Mouse (Mus musculus) small intestine, adult 2 months (tissue): ENCODE data around the gene Smarcc1. TPM values are rescaled to one million over a fixed set of nuclear protein-coding genes. Genes with fewer than 3 reads are reported as not detected.
"Not testable (repeated sequence)": the region's sequence is repeated elsewhere in the genome, so short reads cannot be mapped to it uniquely, and the experiment has no call there.

Experiments
- H3K27ac ChIP-seq: fragments of 200-500 bp; 2 replicates; pipeline ENCODE4 v1.5.1; 2012; ENCODE audit warnings: low read depth, low read length, control low read depth, inconsistent platforms; ENCODE audit not compliant: insufficient read depth
- H3K27me3 ChIP-seq: fragments of 200-500 bp; 2 replicates; pipeline ENCODE4 v1.6.1; 2012; ENCODE audit warnings: mild to moderate bottlenecking, moderate library complexity, low read length, inconsistent platforms; ENCODE audit not compliant: control insufficient read depth, insufficient read depth
- H3K36me3 ChIP-seq: fragments of 200-500 bp; 2 replicates; pipeline ENCODE4 v1.6.1; 2012; ENCODE audit warnings: mild to moderate bottlenecking, low read length, control low read depth, inconsistent platforms; ENCODE audit not compliant: control insufficient read depth, insufficient read depth
- H3K4me1 ChIP-seq: fragments of 200-500 bp; 2 replicates; pipeline ENCODE4 v1.6.1; 2012; ENCODE audit warnings: low read length, inconsistent platforms, mixed read lengths; ENCODE audit not compliant: control insufficient read depth, insufficient read depth, insufficient read length
- H3K4me3 ChIP-seq: fragments of 200-500 bp; 2 replicates; pipeline ENCODE4 v1.5.1; 2012; ENCODE audit warnings: low read depth, mild to moderate bottlenecking, control low read depth, inconsistent platforms, low read length, moderate library complexity
- CTCF ChIP-seq: fragments of 200-500 bp; IDR thresholded peaks from 2 replicates; pipeline ENCODE4 v1.5.1; 2012; ENCODE audit warnings: low read depth, mild to moderate bottlenecking, control low read depth, inconsistent platforms, low read length, moderate library complexity, mixed read lengths; ENCODE audit not compliant: insufficient replicate concordance, insufficient read length; ENCODE audit errors: extremely low read depth
- POLR2A ChIP-seq: fragments of 200-500 bp; IDR thresholded peaks from 2 replicates; pipeline ENCODE4 v1.6.1; 2012; ENCODE audit warnings: low read depth, mild to moderate bottlenecking, control low read depth, inconsistent platforms, low read length, moderate library complexity
- WGBS: fragments of 180-500 bp; shearing (Covaris S2); methylation state at CpG from one replicate; pipeline ENCODE4 v1.1.7; 2018; 5-methylcytosine and 5-hydroxymethylcytosine counted together
- polyA plus RNA-seq: library from polyadenylated mRNA; depleted of rRNA; stranded (reverse); fragments of >200 nt; gene quantifications from 2 replicates; pipeline ENCODE4 v1.2.3, GENCODE M21; 2012; rRNA removed

Gene Smarcc1
- polyA plus RNA-seq, result 5.0 and 11.3 TPM in 2 replicates

DNA sequence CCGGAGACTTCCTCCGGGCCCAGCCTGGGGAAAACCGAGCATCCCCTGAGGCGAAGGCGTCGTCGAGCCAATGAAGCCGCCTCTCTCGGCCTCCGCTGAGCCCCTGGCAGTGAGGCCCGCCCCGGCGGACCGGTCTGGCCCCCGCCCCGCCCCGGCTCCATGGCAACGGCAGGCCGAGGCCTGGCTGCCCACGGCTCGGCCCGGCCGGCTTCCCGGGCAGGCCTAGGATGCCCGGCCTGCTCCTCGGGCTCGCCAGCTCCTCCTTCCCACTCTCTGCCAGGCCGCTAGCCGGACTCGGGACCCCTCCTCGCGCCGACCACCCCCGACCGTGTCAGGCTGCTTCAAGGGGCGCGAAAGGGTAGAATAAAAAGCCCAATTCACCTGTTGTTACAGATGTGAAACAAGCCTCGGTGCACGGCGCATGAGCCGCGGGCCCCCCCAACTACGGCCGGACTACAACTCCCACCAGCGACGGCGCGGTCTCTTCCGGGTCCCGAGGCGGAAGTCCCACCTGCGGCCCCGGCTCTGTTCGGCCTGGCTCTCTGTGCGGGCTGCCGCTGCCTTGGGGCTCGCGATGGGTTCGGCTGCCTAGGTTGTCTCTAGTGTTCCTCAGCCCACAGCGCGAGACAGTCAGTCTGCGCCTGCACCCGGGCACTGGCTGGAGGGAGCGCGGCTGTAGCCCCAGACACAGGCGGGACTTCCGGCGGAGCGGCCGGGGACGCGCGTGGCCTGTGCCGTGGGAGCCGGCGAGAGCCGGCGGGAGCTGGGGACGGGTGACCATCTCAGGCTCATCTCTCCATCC is at the start of gene Smarcc1:
Smarcc1 (plus strand) TSS at position 732 of the 802 bp plus-strand sequence.
- WGBS, result under 1% methylated on average over 79 of the region's 79 CpGs
- H3K27ac ChIP-seq, result peak within 1 kb of the TSS; percentile 85
- H3K4me1 ChIP-seq, result peaks cover 4% of the 10 kb centered on the region; the same call in 1 of the 2 replicates
- peak within 1 kb of the TSS; percentile 83 for H3K4me3 ChIP-seq
- TF ChIP-seq CTCF (no peak), POLR2A (no peak; the same call in 1 of the 2 replicates)
- H3K36me3 ChIP-seq, result peaks cover 7% of the 10 kb centered on the region; the same call in 1 of the 2 replicates
- no peaks in the 10 kb centered on the region for H3K27me3 ChIP-seq

DNA sequence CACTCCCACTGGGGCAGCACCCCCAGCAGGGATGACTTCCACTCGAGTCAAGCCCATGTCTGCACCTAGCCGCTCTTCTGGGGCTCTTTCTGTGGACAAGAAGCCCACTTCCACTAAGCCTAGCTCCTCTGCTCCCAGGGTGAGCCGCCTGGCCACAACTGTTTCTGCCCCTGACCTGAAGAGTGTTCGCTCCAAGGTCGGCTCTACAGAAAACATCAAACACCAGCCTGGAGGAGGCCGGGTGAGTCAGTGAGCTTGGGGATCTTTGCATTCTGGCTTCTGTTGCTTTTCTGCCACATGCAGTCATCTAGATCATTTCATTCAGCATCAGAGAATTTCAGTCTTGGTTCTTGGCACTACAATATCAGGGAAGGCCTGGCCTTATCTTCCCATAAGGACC is 48.8 kb upstream of the Smarcc1 start:
- no peak for TF ChIP-seq POLR2A
- no peak for TF ChIP-seq CTCF
- 92% methylated on average over 6 of the region's 6 CpGs for WGBS
- Histone ChIP-seq H3K36me3 (peaks cover 46% of the 10 kb centered on the region), H3K4me1 (no peaks in the 10 kb centered on the region), H3K4me3 (no peak overlapping the region), H3K27me3 (no peaks in the 10 kb centered on the region), H3K27ac (no peak overlapping the region)

DNA sequence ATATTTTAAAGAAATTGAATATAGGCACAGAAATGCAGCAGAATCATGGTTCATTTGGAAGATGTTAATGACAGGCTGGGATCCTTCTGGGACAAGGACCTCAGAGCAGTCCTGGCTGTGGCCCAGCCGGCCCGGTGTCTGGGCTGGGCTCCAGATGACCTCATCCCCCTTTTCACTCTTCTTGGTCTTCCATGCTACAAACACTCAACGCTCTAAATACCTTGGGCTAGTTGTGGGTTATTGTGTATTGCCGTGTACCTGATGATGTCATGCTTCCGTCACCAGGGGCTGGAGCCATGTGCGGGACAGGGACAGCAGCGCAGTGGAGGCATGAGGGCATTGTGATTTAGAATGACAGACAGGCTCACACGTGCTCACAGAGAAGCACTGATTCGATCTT is 47.1 kb upstream of the Smarcc1 start:
- TF ChIP-seq CTCF, result no peak
- TF ChIP-seq POLR2A, result no peak
- Histone ChIP-seq H3K27ac (no peak overlapping the region), H3K4me1 (no peaks in the 10 kb centered on the region), H3K27me3 (no peaks in the 10 kb centered on the region), H3K4me3 (no peak overlapping the region), H3K36me3 (peaks cover 41% of the 10 kb centered on the region)
- WGBS, result 70% methylated on average over 9 of the region's 9 CpGs

DNA sequence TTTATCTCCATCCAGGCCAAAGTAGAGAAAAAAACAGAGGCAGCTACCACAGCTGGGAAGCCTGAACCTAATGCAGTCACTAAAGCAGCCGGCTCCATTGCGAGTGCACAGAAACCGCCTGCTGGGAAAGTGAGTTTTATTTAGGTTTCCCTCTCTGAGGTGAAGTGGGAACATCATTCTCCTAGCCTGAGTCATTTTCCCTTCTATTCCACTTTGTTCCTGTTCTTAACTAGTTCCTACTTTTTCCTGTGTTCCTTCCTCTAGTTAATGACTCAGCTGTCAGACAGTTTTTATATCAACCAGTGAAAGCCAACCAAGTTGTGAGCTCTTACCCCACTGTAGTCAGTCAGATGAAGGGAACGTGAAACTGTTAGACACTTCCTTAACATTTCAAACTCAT is 46.5 kb upstream of the Smarcc1 start:
- no peaks in the 10 kb centered on the region for H3K4me1 ChIP-seq

DNA sequence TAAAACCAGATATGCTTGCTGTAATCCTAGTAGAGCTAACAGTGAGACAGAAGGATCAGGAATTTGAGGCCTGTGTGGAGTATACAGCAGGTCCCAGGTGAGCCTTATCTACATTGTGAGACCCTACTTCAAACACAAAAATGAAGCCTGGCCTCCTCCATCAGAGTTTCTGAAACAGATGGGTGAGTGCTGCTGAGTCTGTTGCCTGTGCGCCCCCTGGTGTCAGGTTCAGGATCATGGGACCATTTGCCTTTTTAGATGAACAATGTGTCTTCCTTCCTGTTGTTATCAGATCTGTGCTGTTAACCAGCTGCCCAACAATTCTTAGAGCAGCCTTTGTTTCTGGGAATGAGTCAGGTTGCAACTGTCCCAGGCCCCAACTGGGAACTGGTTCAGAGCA is 45.7 kb upstream of the Smarcc1 start:
- no peaks in the 10 kb centered on the region for H3K4me1 ChIP-seq
- no peaks in the 10 kb centered on the region for H3K27me3 ChIP-seq
- H3K36me3 ChIP-seq, result peaks cover 38% of the 10 kb centered on the region
- no peak overlapping the region for H3K27ac ChIP-seq
- TF ChIP-seq POLR2A (no peak), CTCF (peak; percentile 78; the same call in 1 of the 2 replicates)
- H3K4me3 ChIP-seq, result no peak overlapping the region
- 26% methylated on average over 1 of the region's 1 CpGs for WGBS

More for the DNA sequence above, 46.5 kb upstream of the Smarcc1 start:
- no peak overlapping the region for H3K27ac ChIP-seq
- H3K27me3 ChIP-seq, result no peaks in the 10 kb centered on the region
- TF ChIP-seq POLR2A (no peak), CTCF (no peak)
- 82% methylated on average over 4 of the region's 4 CpGs for WGBS
- no peak overlapping the region for H3K4me3 ChIP-seq
- peaks cover 40% of the 10 kb centered on the region for H3K36me3 ChIP-seq

DNA sequence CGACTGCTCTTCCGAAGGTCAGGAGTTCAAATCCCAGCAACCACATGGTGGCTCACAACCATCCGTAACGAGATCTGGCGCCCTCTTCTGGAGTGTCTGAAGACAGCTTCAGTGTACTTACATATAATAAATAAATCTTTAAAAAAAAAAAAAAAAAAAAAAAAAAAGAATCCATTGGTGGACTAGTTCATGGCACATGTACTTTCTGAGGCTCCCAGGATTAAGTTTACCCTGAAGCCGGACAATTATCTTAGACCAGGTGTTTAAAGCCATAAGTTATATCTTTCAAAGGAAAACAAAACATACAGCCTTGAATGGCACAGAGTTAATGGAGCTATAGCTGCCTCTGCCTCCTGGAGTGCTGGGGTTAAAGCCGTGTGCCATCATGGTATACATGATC is 41.0 kb upstream of the Smarcc1 start:
- 89% methylated on average over 6 of the region's 7 CpGs for WGBS
- peaks cover 33% of the 10 kb centered on the region for H3K36me3 ChIP-seq
- not testable (repeated sequence) for H3K27ac ChIP-seq, H3K27me3 ChIP-seq, H3K4me1 ChIP-seq, H3K4me3 ChIP-seq

DNA sequence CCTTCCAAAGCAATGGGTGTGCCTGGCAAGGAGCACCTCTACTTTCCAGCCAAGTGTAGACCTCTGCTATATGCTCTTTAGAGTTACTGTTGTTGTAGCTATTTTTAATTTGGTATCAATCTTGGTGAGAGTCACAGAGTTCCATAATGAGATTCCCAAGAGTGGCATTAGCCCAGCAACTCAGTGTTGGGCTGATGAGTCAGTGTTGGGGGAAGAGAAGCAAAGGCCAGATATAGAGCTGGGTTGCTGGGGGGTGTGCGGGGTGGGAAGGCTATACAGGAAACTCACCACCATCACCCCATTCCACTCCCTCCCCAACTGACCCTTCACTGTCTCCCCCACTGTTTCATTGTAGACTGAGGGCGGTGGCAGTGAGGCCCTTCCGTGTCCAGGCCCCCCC is 36.4 kb upstream of the Smarcc1 start:
- no peaks in the 10 kb centered on the region for H3K4me1 ChIP-seq
- no peak for TF ChIP-seq CTCF
- TF ChIP-seq POLR2A, result no peak

More for the DNA sequence above, 36.4 kb upstream of the Smarcc1 start:
- 89% methylated on average over 3 of the region's 3 CpGs for WGBS
- Histone ChIP-seq H3K27me3 (no peaks in the 10 kb centered on the region), H3K36me3 (peaks cover 49% of the 10 kb centered on the region), H3K4me3 (no peak overlapping the region), H3K27ac (no peak overlapping the region)
